Mouse (Mus musculus) embryonic facial prominence, embryonic 11.5 days (tissue): ENCODE results near the gene Slc29a4. TPM values are rescaled to one million over a fixed set of nuclear protein-coding genes. Genes with fewer than 3 reads are reported as not detected.

Source experiments
- ATAC-seq: fragments of 200-750 bp; cut with Nextera tagmentation; replicated peaks from 2 replicates; pipeline ENCODE4 v1.8.0; 2017; ENCODE audit warnings: low read depth; ENCODE audit not compliant: insufficient number of reproducible peaks, low FRiP score, low TSS enrichment
- DNase-seq: peaks from one replicate; pipeline ENCODE4 v3.0.0-alpha.2; 2015; ENCODE audit warnings: low spot score
- H3K27ac ChIP-seq: fragments of 300-500 bp; sonication (generic); replicated peaks from 2 replicates; pipeline ENCODE4 v1.5.1; 2014; ENCODE audit warnings: mild to moderate bottlenecking, low read depth, low read length, control low read depth
- H3K27me3 ChIP-seq: fragments of 300-500 bp; sonication (generic); 2 replicates; pipeline ENCODE4 v1.6.1; 2014; ENCODE audit warnings: mild to moderate bottlenecking, low read length, moderate library complexity, mixed read lengths; ENCODE audit not compliant: control insufficient read depth, insufficient read depth
- H3K36me3 ChIP-seq: fragments of 300-500 bp; sonication (generic); replicated peaks from 2 replicates; pipeline ENCODE4 v1.6.1; 2014; ENCODE audit warnings: low read depth, mild to moderate bottlenecking, low read length, moderate library complexity, mixed read lengths; ENCODE audit not compliant: control insufficient read depth, insufficient read depth
- H3K4me1 ChIP-seq: fragments of 300-500 bp; sonication (generic); 2 replicates; pipeline ENCODE4 v1.6.1; 2014; ENCODE audit warnings: low read length, mixed read lengths; ENCODE audit not compliant: control insufficient read depth, insufficient read depth
- H3K4me2 ChIP-seq: fragments of 300-500 bp; sonication (generic); 2 replicates; pipeline ENCODE4 v1.6.1; 2014; ENCODE audit warnings: low read depth, mild to moderate bottlenecking, control low read depth, low read length, moderate library complexity
- H3K4me3 ChIP-seq: fragments of 300-500 bp; sonication (generic); 2 replicates; pipeline ENCODE4 v1.5.1; 2014; ENCODE audit warnings: low read depth, low read length, control low read depth
- H3K9ac ChIP-seq: fragments of 300-500 bp; sonication (generic); replicated peaks from 2 replicates; pipeline ENCODE4 v1.6.1; 2014; ENCODE audit warnings: mild to moderate bottlenecking, control low read depth, low read length
- H3K9me3 ChIP-seq: fragments of 300-500 bp; sonication (generic); replicated peaks from 2 replicates; pipeline ENCODE4 v1.6.1; 2016; ENCODE audit warnings: mild to moderate bottlenecking, low read length, inconsistent platforms, mixed read lengths; ENCODE audit not compliant: control insufficient read depth
- WGBS: fragments of 180-500 bp; shearing (Covaris S2); extraction: QIAGEN DNeasy Blood & Tissue Kit; methylation state at CpG from one replicate; pipeline ENCODE4 v1.1.7; 2014; 5-methylcytosine and 5-hydroxymethylcytosine counted together
- polyA plus RNA-seq: library from polyadenylated mRNA; unstranded; fragments of >200 nt; fragmentation: Nextera tagmentation; extraction: Ambion mirVana; gene quantifications from 2 replicates; pipeline ENCODE4 v1.2.1, GENCODE M21; 2014

The Slc29a4 gene
- polyA plus RNA-seq, 1 experiment from 2014 or later, result 9.5 TPM

- H3K9ac ChIP-seq, result no peak overlapping the region
- no peaks in the 10 kb centered on the region for H3K27me3 ChIP-seq
- ATAC-seq, result no peak
- no peak overlapping the region for H3K27ac ChIP-seq
- H3K9me3 ChIP-seq, result no peaks in the 10 kb centered on the region
- WGBS, result 89% methylated on average over 3 of the region's 3 CpGs
- no peak overlapping the region for H3K4me2 ChIP-seq
- H3K4me3 ChIP-seq, result no peak overlapping the region
- DNase-seq, result no peak
- H3K4me1 ChIP-seq, result no peaks in the 10 kb centered on the region
- no peaks in the 10 kb centered on the region for H3K36me3 ChIP-seq
Observed at GRCm38 (mm10) chr5:142690343-142690742, 2.0 kb upstream of the Slc29a4 start.

- Histone ChIP-seq H3K27ac (no peak overlapping the region), H3K27me3 (no peaks in the 10 kb centered on the region), H3K4me1 (no peaks in the 10 kb centered on the region), H3K4me2 (no peak overlapping the region), H3K9me3 (no peaks in the 10 kb centered on the region), H3K4me3 (no peak overlapping the region), H3K9ac (no peak overlapping the region), H3K36me3 (no peaks in the 10 kb centered on the region)
- ATAC-seq (no peak), DNase-seq (no peak)
- WGBS, result 67% methylated on average over 12 of the region's 12 CpGs
Observed at GRCm38 (mm10) chr5:142692971-142693737, 842 bp downstream of the Slc29a4 start.

- H3K4me1 ChIP-seq, result no peaks in the 10 kb centered on the region
- no peak overlapping the region for H3K27ac ChIP-seq
- DNase-seq (no peak), ATAC-seq (no peak)
- no peak overlapping the region for H3K4me2 ChIP-seq
- H3K4me3 ChIP-seq, result no peak overlapping the region
- H3K9ac ChIP-seq, result no peak overlapping the region
- no peaks in the 10 kb centered on the region for H3K27me3 ChIP-seq
- H3K36me3 ChIP-seq, result no peaks in the 10 kb centered on the region
- H3K9me3 ChIP-seq, result no peaks in the 10 kb centered on the region
- WGBS, result 60% methylated on average over 8 of the region's 8 CpGs
Observed at GRCm38 (mm10) chr5:142693738-142694430, 1.6 kb downstream of the Slc29a4 start.

DNA sequence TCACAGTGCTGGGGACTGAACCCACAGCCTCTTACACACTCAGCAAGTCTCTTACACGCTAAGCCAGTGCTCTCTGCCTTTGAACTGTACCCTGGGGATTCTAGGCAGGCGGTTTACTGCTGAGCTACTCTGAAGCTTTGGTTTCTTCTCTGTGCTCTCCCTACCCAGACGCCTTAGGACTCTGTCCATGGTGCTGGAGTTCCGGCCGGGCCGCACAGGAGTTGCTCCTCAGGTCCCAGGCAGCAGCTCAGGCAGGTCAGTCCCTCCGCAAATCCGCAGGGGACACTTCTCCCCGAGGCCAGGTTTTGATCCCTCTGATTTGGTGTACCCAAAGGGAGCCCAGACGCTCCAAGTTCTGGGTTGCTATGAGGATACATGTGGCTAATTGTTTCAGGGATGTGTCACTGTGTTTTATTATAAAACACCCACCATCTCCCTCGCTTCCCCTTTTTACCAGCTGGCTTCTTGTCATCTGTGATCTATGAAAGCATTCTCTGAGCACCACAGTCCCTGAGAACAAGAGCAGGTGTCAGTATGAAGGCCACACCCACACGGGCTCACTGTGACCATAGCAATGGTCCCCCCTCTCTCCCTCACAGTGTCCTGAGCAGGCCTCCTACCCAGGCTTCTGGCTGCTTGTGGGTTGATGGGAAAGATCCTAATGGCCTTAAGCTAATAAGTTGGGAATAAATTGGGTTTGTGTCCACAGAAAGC lies 2.5 kb downstream of the Slc29a4 start:
- no peak for ATAC-seq

DNA sequence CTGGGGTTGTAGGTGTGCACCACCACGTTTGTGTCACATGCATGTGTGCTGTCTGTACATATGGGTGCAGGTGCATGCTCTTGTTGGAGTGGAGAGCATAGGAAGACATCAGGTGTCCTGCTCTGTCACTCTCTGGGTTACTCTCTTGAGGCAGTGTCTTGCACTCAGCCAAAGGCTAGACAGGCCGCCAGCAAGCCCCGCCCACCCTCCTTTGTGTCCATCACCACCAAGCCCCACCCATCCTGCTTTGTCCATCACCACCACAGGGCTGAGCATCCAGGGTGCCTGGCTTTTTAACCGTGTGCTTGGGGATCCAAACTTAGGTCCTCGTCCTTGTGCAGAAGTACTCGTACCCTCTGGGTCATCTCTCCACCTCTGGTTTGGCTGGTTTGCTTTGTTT lies 3.9 kb downstream of the Slc29a4 start:
- DNase-seq, result no peak
- WGBS, result 30% methylated on average over 6 of the region's 6 CpGs

More for the DNA sequence above, 2.5 kb downstream of the Slc29a4 start:
- no peaks in the 10 kb centered on the region for H3K9me3 ChIP-seq
- no peaks in the 10 kb centered on the region for H3K4me1 ChIP-seq
- 13% methylated on average over 12 of the region's 12 CpGs for WGBS
- no peak overlapping the region for H3K27ac ChIP-seq
- H3K4me3 ChIP-seq, result no peak overlapping the region
- no peaks in the 10 kb centered on the region for H3K36me3 ChIP-seq
- H3K27me3 ChIP-seq, result no peaks in the 10 kb centered on the region
- peak; percentile 82 for DNase-seq
- no peak overlapping the region for H3K9ac ChIP-seq
- H3K4me2 ChIP-seq, result no peak overlapping the region

DNA sequence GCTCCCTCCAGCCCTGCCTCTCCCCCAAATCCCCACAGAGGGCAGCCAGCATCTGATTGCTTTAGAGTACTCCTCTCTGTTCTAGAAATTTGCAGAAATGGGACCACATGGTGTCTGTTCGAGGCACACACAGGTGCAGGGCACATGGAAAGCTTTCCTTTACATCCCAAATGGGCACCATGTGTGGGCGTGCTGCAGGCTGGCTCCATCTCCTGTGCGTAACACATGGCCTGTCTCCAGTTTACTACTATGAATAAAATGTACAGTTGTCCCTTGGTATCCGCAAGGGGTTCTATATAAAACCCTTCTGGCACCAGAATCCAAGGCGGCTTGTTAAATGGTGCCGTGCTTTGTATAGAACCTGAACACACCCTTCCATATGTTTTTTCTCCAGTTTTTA lies 4.6 kb downstream of the Slc29a4 start:
- H3K36me3 ChIP-seq, result no peaks in the 10 kb centered on the region
- no peaks in the 10 kb centered on the region for H3K9me3 ChIP-seq
- H3K4me1 ChIP-seq, result no peaks in the 10 kb centered on the region
- H3K27me3 ChIP-seq, result peaks cover 3% of the 10 kb centered on the region; the same call in 1 of the 2 replicates
- ATAC-seq (no peak), DNase-seq (peak; percentile 8)
- H3K27ac ChIP-seq, result no peak overlapping the region
- no peak overlapping the region for H3K4me2 ChIP-seq
- 82% methylated on average over 6 of the region's 6 CpGs for whole genome bisulfite sequencing
- H3K9ac ChIP-seq, result no peak overlapping the region
- H3K4me3 ChIP-seq, result no peak overlapping the region

More for the DNA sequence above, 3.9 kb downstream of the Slc29a4 start:
- ATAC-seq, result 0 out of 2 replicates have a peak, but pooled peaks have one; percentile 25
- H3K4me2 ChIP-seq, result no peak overlapping the region
- no peak overlapping the region for H3K9ac ChIP-seq
- no peaks in the 10 kb centered on the region for H3K4me1 ChIP-seq
- no peaks in the 10 kb centered on the region for H3K36me3 ChIP-seq
- H3K27ac ChIP-seq, result no peak overlapping the region
- H3K4me3 ChIP-seq, result no peak overlapping the region
- no peaks in the 10 kb centered on the region for H3K9me3 ChIP-seq
- peaks cover 3% of the 10 kb centered on the region; the same call in 1 of the 2 replicates for H3K27me3 ChIP-seq

GRCm38 (mm10) chr5:142697742-142698141 lies 5.4 kb downstream of the Slc29a4 start:
- Histone ChIP-seq H3K4me3 (no peak overlapping the region), H3K9ac (no peak overlapping the region), H3K27me3 (peaks cover 3% of the 10 kb centered on the region; the same call in 1 of the 2 replicates), H3K4me1 (no peaks in the 10 kb centered on the region; the same call in none of the 2 replicates), H3K4me2 (no peak overlapping the region), H3K9me3 (no peaks in the 10 kb centered on the region), H3K27ac (no peak overlapping the region), H3K36me3 (no peaks in the 10 kb centered on the region)
- 69% methylated on average over 2 of the region's 2 CpGs for WGBS
- no peak for DNase-seq
- ATAC-seq, result no peak
